Mouse (Mus musculus) G1E (cell line): ENCODE results near the gene Exosc6. TPM values are rescaled to one million over a fixed set of nuclear protein-coding genes. Genes with fewer than 3 reads are reported as not detected.
A peak's percentile ranks its signal among the peaks of the same experiment; 100 is the strongest.

Experiments used
- ATAC-seq: 2 replicates; pipeline ENCODE4 v1.8.0; 2016; ENCODE audit warnings: mild to moderate bottlenecking; ENCODE audit not compliant: insufficient number of reproducible peaks, poor library complexity, low FRiP score, severe bottlenecking; ENCODE audit errors: extremely low read depth
- DNase-seq: peaks from one replicate; pipeline ENCODE4 v3.0.0; 2012; ENCODE audit warnings: low spot score
- H3K27me3 ChIP-seq: 2 replicates; pipeline ENCODE4 v1.6.1; 2012; ENCODE audit warnings: mild to moderate bottlenecking, low read length, inconsistent platforms; ENCODE audit not compliant: insufficient read depth
- H3K36me3 ChIP-seq: replicated peaks from 2 replicates; pipeline ENCODE3; 2012; ENCODE audit warnings: mild to moderate bottlenecking, inconsistent platforms
- H3K4me1 ChIP-seq: 2 replicates; pipeline ENCODE4 v1.6.1; 2012; ENCODE audit warnings: low read depth, low read length, inconsistent platforms, mixed read lengths; ENCODE audit not compliant: insufficient read depth
- H3K4me3 ChIP-seq: 2 replicates; pipeline ENCODE4 v1.5.1; 2012; ENCODE audit warnings: low read depth, mild to moderate bottlenecking, inconsistent platforms, low read length, moderate library complexity, mixed read lengths
- H3K9me3 ChIP-seq: replicated peaks from 2 replicates; pipeline ENCODE4 v1.6.1; 2012; ENCODE audit warnings: inconsistent platforms
- CTCF ChIP-seq: IDR thresholded peaks from 2 replicates; pipeline ENCODE4 v1.5.1; 2012; ENCODE audit warnings: low read depth, low read length, inconsistent platforms, mixed read lengths
- GATA1 ChIP-seq: IDR thresholded peaks from 2 replicates; pipeline ENCODE4 v1.6.1; 2012; ENCODE audit warnings: borderline replicate concordance, low read length, inconsistent platforms, mixed read lengths
- GATA2 ChIP-seq: IDR thresholded peaks from 2 replicates; pipeline ENCODE4 v1.6.1; 2012; ENCODE audit warnings: low read depth, low read length, inconsistent platforms, borderline replicate concordance
- POLR2AphosphoS5 ChIP-seq: IDR thresholded peaks from 2 replicates; pipeline ENCODE4 v1.6.1; 2012; ENCODE audit warnings: low read depth, low read length, inconsistent platforms; ENCODE audit not compliant: insufficient replicate concordance
- TAL1 ChIP-seq: conservative IDR thresholded peaks from 2 replicates; pipeline ENCODE4 v1.6.1; 2012; ENCODE audit warnings: low read depth, low read length, inconsistent platforms, mixed read lengths
- polyA plus RNA-seq: library from polyadenylated mRNA; stranded (reverse); fragments of >175 nt; gene quantifications from 2 replicates; pipeline ENCODE4 v1.2.3, GENCODE M21; 2012
- total RNA-seq, 2 experiments: library from RNA; stranded (forward) in 1 of 2; stranded (reverse) in 1 of 2; fragments of 200-1000 nt in 1 of 2; fragments of >200 nt in 1 of 2; fragmentation: Nextera tagmentation in 1 of 2; gene quantifications; 2 replicates each; pipeline ENCODE4 v1.2.3; 2014 to 2017

Exosc6 gene
- total and polyA plus RNA-seq, 3 experiments: 17.0 to 88.0 TPM; not detected in 1

GRCm38 (mm10) chr8:111048694-111049093 is 7.4 kb upstream of the Exosc6 start:
- Histone ChIP-seq H3K9me3 (no peaks in the 10 kb centered on the region), H3K27me3 (no peaks in the 10 kb centered on the region), H3K4me1 (peaks cover 7% of the 10 kb centered on the region), H3K4me3 (no peak overlapping the region), H3K36me3 (peaks cover 99% of the 10 kb centered on the region)
- no peak for ATAC-seq
- TF ChIP-seq GATA2 (no peak), POLR2AphosphoS5 (no peak), TAL1 (no peak), GATA1 (no peak), CTCF (no peak)
- DNase-seq: no peak

- H3K4me3 ChIP-seq: no peak overlapping the region
- TF ChIP-seq GATA2 (no peak), GATA1 (no peak), POLR2AphosphoS5 (no peak), CTCF (no peak), TAL1 (no peak)
- DNase-seq (no peak), ATAC-seq (no peak)
- no peaks in the 10 kb centered on the region for H3K9me3 ChIP-seq
- no peaks in the 10 kb centered on the region for H3K27me3 ChIP-seq
- H3K36me3 ChIP-seq: peaks cover 100% of the 10 kb centered on the region
- peaks cover 8% of the 10 kb centered on the region for H3K4me1 ChIP-seq
Measured at GRCm38 (mm10) chr8:111049106-111049505, 7.0 kb upstream of the Exosc6 start.

GRCm38 (mm10) chr8:111053827-111054518 is 2.2 kb upstream of the Exosc6 start:
- DNase-seq (no peak), ATAC-seq (no peak)
- H3K36me3 ChIP-seq: peaks cover 94% of the 10 kb centered on the region
- no peaks in the 10 kb centered on the region for H3K27me3 ChIP-seq
- no peaks in the 10 kb centered on the region for H3K9me3 ChIP-seq
- no peak overlapping the region for H3K4me3 ChIP-seq
- H3K4me1 ChIP-seq: peaks cover 38% of the 10 kb centered on the region
- TF ChIP-seq CTCF (no peak), GATA1 (no peak), POLR2AphosphoS5 (no peak), GATA2 (no peak), TAL1 (no peak)

GRCm38 (mm10) chr8:111055031-111055634 is 1.0 kb upstream of the Exosc6 start:
- Histone ChIP-seq H3K27me3 (peaks cover under 1% of the 10 kb centered on the region; the same call in 1 of the 2 replicates), H3K9me3 (no peaks in the 10 kb centered on the region), H3K4me1 (peaks cover 45% of the 10 kb centered on the region), H3K36me3 (peaks cover 87% of the 10 kb centered on the region), H3K4me3 (peak overlapping the region; percentile 34; the same call in 1 of the 2 replicates)
- ATAC-seq: no peak
- TF ChIP-seq POLR2AphosphoS5 (no peak), TAL1 (no peak), CTCF (no peak)
- DNase-seq: no peak

GRCm38 (mm10) chr8:111055661-111056060 is 478 bp upstream of the Exosc6 start:
- no peak overlapping the region; the same call in 1 of the 2 replicates for H3K4me3 ChIP-seq
- H3K4me1 ChIP-seq: peaks cover 48% of the 10 kb centered on the region

GRCm38 (mm10) chr8:111056691-111057293 is 653 bp downstream of the Exosc6 start:
- peaks cover 12% of the 10 kb centered on the region for H3K27me3 ChIP-seq
- peak overlapping the region; percentile 96 for H3K4me3 ChIP-seq
- H3K4me1 ChIP-seq: peaks cover 58% of the 10 kb centered on the region
- peaks cover 71% of the 10 kb centered on the region for H3K36me3 ChIP-seq
- peak; percentile 43 for DNase-seq
- TF ChIP-seq GATA1 (no peak), TAL1 (no peak), POLR2AphosphoS5 (no peak), GATA2 (no peak), CTCF (no peak)
- H3K9me3 ChIP-seq: no peaks in the 10 kb centered on the region
- ATAC-seq: no peak

More at GRCm38 (mm10) chr8:111055661-111056060, 478 bp upstream of the Exosc6 start:
- no peak for DNase-seq
- Histone ChIP-seq H3K9me3 (no peaks in the 10 kb centered on the region), H3K27me3 (peaks cover 5% of the 10 kb centered on the region; the same call in 1 of the 2 replicates), H3K36me3 (peaks cover 82% of the 10 kb centered on the region)
- TF ChIP-seq TAL1 (no peak), GATA2 (no peak), CTCF (no peak), POLR2AphosphoS5 (no peak), GATA1 (no peak)
- no peak for ATAC-seq
